Mouse (Mus musculus) megakaryocyte, adult 5-6 weeks (primary cell): ENCODE measurements around the gene Palm. TPM values are rescaled to one million over a fixed set of nuclear protein-coding genes. Genes with fewer than 3 reads are reported as not detected.

Experiments used
- ATAC-seq: 2 replicates; pipeline ENCODE4 v1.8.0; 2016; ENCODE audit warnings: mild to moderate bottlenecking, inconsistent platforms; ENCODE audit not compliant: poor library complexity, severe bottlenecking
- total RNA-seq, 2 experiments: library from RNA; stranded (forward) in 1 of 2; stranded (reverse) in 1 of 2; fragments of 153-499, 151-499 nt in 1 of 2; fragments of 221-1000, 200-1000 nt in 1 of 2; gene quantifications; 2 replicates each; pipeline versions ENCODE4 v1.2.3 to v1.2.4; 2015 to 2017

Palm gene
- total RNA-seq, 2 experiments from 2014 or later, result 35.5 to 42.2 TPM

GRCm38 (mm10) chr10:79853860-79854795 is 60.8 kb downstream of the Palm start, which contains the start of gene Ptbp1:
Ptbp1 (plus strand) TSS chr10:79854427.
- ATAC-seq, result peak; percentile 84

- peak; percentile 2 for ATAC-seq
These were observed 61.6 kb downstream of the Palm start for GRCm38 (mm10) chr10:79854801-79855541.

GRCm38 (mm10) chr10:79855558-79856184 is 62.3 kb downstream of the Palm start:
- ATAC-seq, result no peak

GRCm38 (mm10) chr10:79856280-79856679 is 62.9 kb downstream of the Palm start:
- ATAC-seq, result no peak

GRCm38 (mm10) chr10:79856704-79857451 is 63.5 kb downstream of the Palm start:
- ATAC-seq, result no peak

GRCm38 (mm10) chr10:79857452-79857811 is 64.1 kb downstream of the Palm start:
- no peak for ATAC-seq

GRCm38 (mm10) chr10:79857894-79858293 is 64.5 kb downstream of the Palm start:
- no peak for ATAC-seq

- ATAC-seq, result no peak
These were observed 65.2 kb downstream of the Palm start for GRCm38 (mm10) chr10:79858416-79859074.

- no peak for ATAC-seq
These were observed 65.7 kb downstream of the Palm start for GRCm38 (mm10) chr10:79859116-79859515.

- no peak for ATAC-seq
These were observed 66.9 kb downstream of the Palm start for GRCm38 (mm10) chr10:79860079-79860911.

GRCm38 (mm10) chr10:79861230-79862048 is 68.1 kb downstream of the Palm start:
- no peak for ATAC-seq

GRCm38 (mm10) chr10:79862049-79862788 is 68.8 kb downstream of the Palm start:
- ATAC-seq, result no peak

- no peak for ATAC-seq
These were observed 69.6 kb downstream of the Palm start for GRCm38 (mm10) chr10:79862925-79863324.

- no peak for ATAC-seq
These were observed 71.2 kb downstream of the Palm start for GRCm38 (mm10) chr10:79864351-79865188.

GRCm38 (mm10) chr10:79865189-79865601 is 71.8 kb downstream of the Palm start:
- ATAC-seq, result no peak

- ATAC-seq, result peak; percentile 63
These were observed 72.5 kb downstream of the Palm start for GRCm38 (mm10) chr10:79865801-79866295.
